Mouse (Mus musculus) inflammation-experienced regulatory T-cells, adult 6 months (primary cell): ENCODE results near the gene Olfr676. TPM values are rescaled to one million over a fixed set of nuclear protein-coding genes. Genes with fewer than 3 reads are reported as not detected.
"Not testable (repeated sequence)": the region's sequence is repeated elsewhere in the genome, so short reads cannot be mapped to it uniquely, and the experiment has no call there.

Experiments used
- ATAC-seq: one replicate; pipeline ENCODE4 v1.8.0; 2017
- polyA plus RNA-seq, 3 experiments: library from polyadenylated mRNA; unstranded; fragments of 100-300 nt; shearing (Covaris generic); gene quantifications; one replicate each; pipeline ENCODE4 v1.2.1; 2017

The Olfr676 gene
- not detected for polyA plus RNA-seq

- ATAC-seq: no peak
Observed at GRCm38 (mm10) chr7:105032398-105032797, at the start of gene Olfr676. Olfr676 (plus strand) TSS chr7:105032698.

- ATAC-seq: no peak
Observed at GRCm38 (mm10) chr7:105001929-105002328, 30.6 kb upstream of the Olfr676 start, which contains the start of gene Olfr672. Olfr672 (minus strand) TSS chr7:105002029.

- ATAC-seq: no peak
Observed at GRCm38 (mm10) chr7:105022530-105022929, 10.0 kb upstream of the Olfr676 start.

- ATAC-seq: no peak
Observed at GRCm38 (mm10) chr7:105028360-105028759, 4.1 kb upstream of the Olfr676 start, which contains the start of gene Olfr675. Olfr675 (minus strand) TSS chr7:105028460.

GRCm38 (mm10) chr7:105033836-105034235, 1.3 kb downstream of the Olfr676 start:
- not testable (repeated sequence) for ATAC-seq

- no peak for ATAC-seq
Observed at GRCm38 (mm10) chr7:105058951-105059350, 26.5 kb downstream of the Olfr676 start.

GRCm38 (mm10) chr7:105064175-105064574, 31.7 kb downstream of the Olfr676 start, which contains the start of gene Olfr678:
Olfr678 (plus strand) TSS chr7:105064475.
- ATAC-seq: no peak

GRCm38 (mm10) chr7:105080905-105081304, 48.4 kb downstream of the Olfr676 start, which contains the start of gene Olfr679:
Olfr679 (plus strand) TSS chr7:105081205.
- ATAC-seq: no peak

Other genes starting within 250 kb of the Olfr676 start
- gene Usp17lb, start 190.1 kb upstream of the Olfr676 start, polyA plus RNA-seq: not detected
- gene Usp17la, start 175.7 kb upstream of the Olfr676 start, polyA plus RNA-seq: not detected
- not detected for gene Olfr665, start 154.7 kb upstream of the Olfr676 start, polyA plus RNA-seq
- gene Olfr666, start 136.7 kb upstream of the Olfr676 start, polyA plus RNA-seq: not detected
- not detected for gene Olfr667, start 111.2 kb upstream of the Olfr676 start, polyA plus RNA-seq
- not detected for gene Olfr668, start 104.6 kb upstream of the Olfr676 start, polyA plus RNA-seq
- gene Olfr669, start 98.5 kb upstream of the Olfr676 start, polyA plus RNA-seq: not detected
- gene Olfr670, start 70.1 kb upstream of the Olfr676 start, polyA plus RNA-seq: not detected
- gene Olfr671, start 53.6 kb upstream of the Olfr676 start, polyA plus RNA-seq: not detected
- not detected for gene Olfr672, start 30.7 kb upstream of the Olfr676 start, polyA plus RNA-seq
- under 1 TPM in 1 of 3 experiments, not detected in 2; 0.16 TPM for gene Olfr675, start 4.2 kb upstream of the Olfr676 start, polyA plus RNA-seq
- not detected for gene Olfr677, start 18.7 kb downstream of the Olfr676 start, polyA plus RNA-seq
- not detected for gene Olfr678, start 31.8 kb downstream of the Olfr676 start, polyA plus RNA-seq
- not detected for gene Olfr679, start 48.5 kb downstream of the Olfr676 start, polyA plus RNA-seq
- gene Olfr680-ps1, start 60.1 kb downstream of the Olfr676 start, polyA plus RNA-seq: not detected
- gene Olfr681, start 84.1 kb downstream of the Olfr676 start, polyA plus RNA-seq: not detected
- not detected for gene Olfr683, start 114.3 kb downstream of the Olfr676 start, polyA plus RNA-seq
- under 1 TPM in 1 of 3 experiments, not detected in 2; 0.30 TPM for gene Olfr684, start 131.0 kb downstream of the Olfr676 start, polyA plus RNA-seq
- not detected for gene Olfr685, start 153.3 kb downstream of the Olfr676 start, polyA plus RNA-seq
- gene Olfr686, start 174.8 kb downstream of the Olfr676 start, polyA plus RNA-seq: not detected